28 mouse cellular contexts compared by ENCODE assay signal in the genomic region with DNA sequence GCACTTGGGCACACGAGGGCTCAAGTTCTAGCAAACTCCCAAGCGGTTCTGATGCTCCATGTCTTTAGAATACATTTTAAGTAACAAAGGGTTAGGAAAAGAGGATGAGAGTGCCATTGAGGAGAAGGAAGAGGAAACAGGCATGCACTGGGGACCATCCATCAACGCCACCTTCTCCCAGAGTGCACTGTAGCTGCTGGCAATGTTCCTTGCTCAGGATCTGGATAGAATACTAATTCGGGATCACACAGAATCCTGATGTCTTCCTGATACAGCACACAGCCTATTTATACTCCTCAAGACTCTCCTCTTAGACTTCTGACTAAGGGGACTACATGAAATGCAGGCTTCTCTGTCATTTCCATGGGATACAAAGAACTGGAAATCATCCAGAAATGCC. TPM values are rescaled to one million over a fixed set of nuclear protein-coding genes. Genes with fewer than 3 reads are reported as not detected.
A peak's percentile ranks its signal among the peaks of the same experiment; 100 is the strongest.
DNase-seq lines count a peak whose midpoint lies in the region; ATAC-seq and TF ChIP-seq lines count a peak whose summit lies in the region.
"Had no signal": no experiment of that assay in that cellular context is flagged by ENCODE, and none has a peak within 500 bp of the region (broad histone marks: within the 10 kb centered on the region; RNA-seq: fewer than 3 reads in every experiment).

No protein-coding gene starts in this region.

- WGBS in hindbrain, embryonic 15.5 days, result 56% methylated on average over 4 of the region's 4 CpGs
- 71% methylated on average over 4 of the region's 4 CpGs for WGBS in hindbrain, embryonic 13.5 days
- 76% methylated on average over 4 of the region's 4 CpGs for WGBS in lung, embryonic 14.5 days
- 66% methylated on average over 4 of the region's 4 CpGs for WGBS in neural tube, embryonic 14.5 days
- WGBS in forebrain, embryonic 16.5 days, result 81% methylated on average over 4 of the region's 4 CpGs

- H3K4me3 ChIP-seq in hindbrain, embryonic 15.5 days, result no peak overlapping the region
- no peak overlapping the region for H3K4me3 ChIP-seq in hindbrain, embryonic 13.5 days
- no peak overlapping the region for H3K4me3 ChIP-seq in lung, embryonic 14.5 days (ENCODE audit: low read depth, low read length)
- H3K4me3 ChIP-seq in neural tube, embryonic 14.5 days (ENCODE audit: low read depth, low read length), result no peak overlapping the region
- H3K4me3 ChIP-seq in forebrain, embryonic 16.5 days (replicated peaks; ENCODE audit: low read length), result no peak overlapping the region
- H3K4me3 ChIP-seq: embryonic facial prominence, embryonic 10.5 days; embryonic facial prominence, embryonic 13.5 days; erythroblast, embryonic 14.5 days; forebrain, embryonic 12.5 days; forebrain, embryonic 15.5 days; heart, embryonic 13.5 days; intestine, embryonic 15.5 days had no signal

- peak; percentile 5 for DNase-seq in lung, embryonic 14.5 days
- DNase-seq in lung, postnatal 4 days, result no peak
- DNase-seq in brain, adult 2 months (ENCODE audit: low read depth, low spot score), result peak; percentile 4
- DNase-seq: adrenal gland, adult 2 months; adrenal gland, postnatal 14 days; cerebellum, adult 11-12 months; cerebellum, adult 8-10 months; cerebellum, postnatal 10 days; cerebellum, postnatal 36 days; embryo, embryonic 11 days; gastrocnemius, postnatal 10 days; heart, adult 18-20 months; heart, postnatal 14 days; heart, postnatal 4 days; kidney, adult 11 months had no signal

- no peaks in the 10 kb centered on the region for H3K27me3 ChIP-seq in hindbrain, embryonic 15.5 days
- no peaks in the 10 kb centered on the region for H3K27me3 ChIP-seq in hindbrain, embryonic 13.5 days
- H3K27me3 ChIP-seq in lung, embryonic 14.5 days (ENCODE audit: insufficient read depth, low read length), result no peaks in the 10 kb centered on the region
- H3K27me3 ChIP-seq in neural tube, embryonic 14.5 days (ENCODE audit: control insufficient read depth, insufficient read depth, low read length), result no peaks in the 10 kb centered on the region
- no peaks in the 10 kb centered on the region for H3K27me3 ChIP-seq in forebrain, embryonic 16.5 days (replicated peaks; ENCODE audit: control insufficient read depth, insufficient read depth, low read length)
- H3K27me3 ChIP-seq: embryonic facial prominence, embryonic 13.5 days; forebrain, embryonic 12.5 days; forebrain, embryonic 15.5 days; heart, embryonic 13.5 days; intestine, embryonic 15.5 days had no signal

- H3K9ac ChIP-seq in hindbrain, embryonic 15.5 days, result no peak overlapping the region
- no peak overlapping the region for H3K9ac ChIP-seq in hindbrain, embryonic 13.5 days
- no peak overlapping the region for H3K9ac ChIP-seq in lung, embryonic 14.5 days
- no peak overlapping the region for H3K9ac ChIP-seq in neural tube, embryonic 14.5 days (replicated peaks; ENCODE audit: low read depth, low read length)
- no peak overlapping the region for H3K9ac ChIP-seq in forebrain, embryonic 16.5 days (replicated peaks; ENCODE audit: low read depth, low read length)
- H3K9ac ChIP-seq: embryonic facial prominence, embryonic 13.5 days; forebrain, embryonic 12.5 days; forebrain, embryonic 15.5 days; heart, embryonic 13.5 days; intestine, embryonic 15.5 days had no signal

- H3K36me3 ChIP-seq in hindbrain, embryonic 15.5 days, result no peaks in the 10 kb centered on the region
- H3K36me3 ChIP-seq in hindbrain, embryonic 13.5 days, result no peaks in the 10 kb centered on the region
- no peaks in the 10 kb centered on the region for H3K36me3 ChIP-seq in lung, embryonic 14.5 days (ENCODE audit: insufficient read depth)
- H3K36me3 ChIP-seq in neural tube, embryonic 14.5 days (ENCODE audit: control insufficient read depth, insufficient read depth, low read length), result no peaks in the 10 kb centered on the region
- H3K36me3 ChIP-seq in forebrain, embryonic 16.5 days (ENCODE audit: control insufficient read depth, insufficient read depth), result no peaks in the 10 kb centered on the region
- H3K36me3 ChIP-seq: embryonic facial prominence, embryonic 10.5 days; embryonic facial prominence, embryonic 13.5 days; forebrain, embryonic 12.5 days; forebrain, embryonic 15.5 days; heart, embryonic 13.5 days; intestine, embryonic 15.5 days had no signal

- no peaks in the 10 kb centered on the region for H3K9me3 ChIP-seq in hindbrain, embryonic 15.5 days
- H3K9me3 ChIP-seq in hindbrain, embryonic 13.5 days, result no peaks in the 10 kb centered on the region
- H3K9me3 ChIP-seq in lung, embryonic 14.5 days (ENCODE audit: low read depth, low read length), result no peaks in the 10 kb centered on the region
- H3K9me3 ChIP-seq in neural tube, embryonic 14.5 days (ENCODE audit: control insufficient read depth, low read length), result no peaks in the 10 kb centered on the region
- H3K9me3 ChIP-seq in forebrain, embryonic 16.5 days (ENCODE audit: control insufficient read depth, low read length), result no peaks in the 10 kb centered on the region
- H3K9me3 ChIP-seq: embryonic facial prominence, embryonic 10.5 days; embryonic facial prominence, embryonic 13.5 days; forebrain, embryonic 12.5 days; forebrain, embryonic 15.5 days; heart, embryonic 13.5 days; intestine, embryonic 15.5 days had no signal

- no peaks in the 10 kb centered on the region for H3K4me1 ChIP-seq in hindbrain, embryonic 15.5 days (replicated peaks)
- 0 out of 2 replicates have a peak, but pooled peaks cover 6% of the 10 kb centered on the region for H3K4me1 ChIP-seq in hindbrain, embryonic 13.5 days (replicated peaks)
- no peaks in the 10 kb centered on the region for H3K4me1 ChIP-seq in lung, embryonic 14.5 days (ENCODE audit: insufficient read depth)
- H3K4me1 ChIP-seq in neural tube, embryonic 14.5 days (ENCODE audit: control insufficient read depth, insufficient read depth, low read length), result no peaks in the 10 kb centered on the region
- no peaks in the 10 kb centered on the region for H3K4me1 ChIP-seq in forebrain, embryonic 16.5 days (replicated peaks; ENCODE audit: control insufficient read depth, insufficient read depth, low read length)
- H3K4me1 ChIP-seq: embryonic facial prominence, embryonic 10.5 days; embryonic facial prominence, embryonic 13.5 days; forebrain, embryonic 12.5 days; forebrain, embryonic 15.5 days; heart, embryonic 13.5 days; intestine, embryonic 15.5 days had no signal

- H3K4me2 ChIP-seq in hindbrain, embryonic 15.5 days, result no peak overlapping the region
- no peak overlapping the region for H3K4me2 ChIP-seq in hindbrain, embryonic 13.5 days
- no peak overlapping the region for H3K4me2 ChIP-seq in lung, embryonic 14.5 days
- H3K4me2 ChIP-seq in neural tube, embryonic 14.5 days (ENCODE audit: low read depth, low read length), result no peak overlapping the region
- no peak overlapping the region for H3K4me2 ChIP-seq in forebrain, embryonic 16.5 days (ENCODE audit: low read length)
- H3K4me2 ChIP-seq: embryonic facial prominence, embryonic 13.5 days; forebrain, embryonic 12.5 days; forebrain, embryonic 15.5 days; heart, embryonic 13.5 days; intestine, embryonic 15.5 days had no signal

- no peak for TF ChIP-seq CTCF in lung, embryonic 14.5 days (IDR thresholded peaks at IDR 0.05; ENCODE audit: low read depth)

- ATAC-seq in hindbrain, embryonic 15.5 days (ENCODE audit: low FRiP score, low read depth), result peak; percentile 75; the same call in 1 of the 2 replicates
- no peak for ATAC-seq in hindbrain, embryonic 13.5 days (ENCODE audit: low FRiP score)
- no peak for ATAC-seq in lung, embryonic 14.5 days (ENCODE audit: insufficient read depth)
- ATAC-seq in neural tube, embryonic 14.5 days (ENCODE audit: low read depth), result peak; percentile 61; the same call in 1 of the 2 replicates
- no peak for ATAC-seq in forebrain, embryonic 16.5 days
- ATAC-seq: CD4-positive, CD25-positive, alpha-beta regulatory T cell, adult 4 months; forebrain, embryonic 15.5 days; intestine, embryonic 15.5 days had no signal

- no peak overlapping the region for H3K27ac ChIP-seq in hindbrain, embryonic 15.5 days (replicated peaks)
- H3K27ac ChIP-seq in hindbrain, embryonic 13.5 days, result no peak overlapping the region
- H3K27ac ChIP-seq in lung, embryonic 14.5 days (ENCODE audit: low read depth), result no peak overlapping the region
- no peak overlapping the region for H3K27ac ChIP-seq in neural tube, embryonic 14.5 days (ENCODE audit: low read depth, low read length)
- H3K27ac ChIP-seq in forebrain, embryonic 16.5 days (ENCODE audit: low read length), result no peak overlapping the region
- H3K27ac ChIP-seq: embryonic facial prominence, embryonic 10.5 days; embryonic facial prominence, embryonic 13.5 days; forebrain, embryonic 12.5 days; forebrain, embryonic 15.5 days; heart, embryonic 13.5 days; intestine, embryonic 15.5 days had no signal

RNA-seq across cellular contexts. Expression of gene Fam47e, which starts 15.2 kb away (rescaled TPM):
- polyA plus RNA-seq in hindbrain, embryonic 15.5 days (2015; fragmentation: Nextera tagmentation; extraction: Ambion mirVana), result 0.90 and 1.7 TPM in 2 replicates
- polyA plus RNA-seq in hindbrain, embryonic 13.5 days (2015; fragmentation: Nextera tagmentation; extraction: Ambion mirVana), result 0.28 and 1.1 TPM in 2 replicates
- 0.18 TPM in 1 of 2 replicates, not detected in the other for polyA plus RNA-seq in lung, embryonic 14.5 days (2014; fragmentation: Nextera tagmentation; extraction: Ambion mirVana)
- 1.4 and 2.1 TPM in 2 replicates for polyA plus RNA-seq in neural tube, embryonic 14.5 days (2014; fragmentation: Nextera tagmentation; extraction: Ambion mirVana)
- 0.43 and 0.77 TPM in 2 replicates for polyA plus RNA-seq in forebrain, embryonic 16.5 days (2015; fragmentation: Nextera tagmentation; extraction: Ambion mirVana)
- polyA plus RNA-seq: adrenal gland, adult 2 months; C2C12; CD4-positive, CD25-positive, alpha-beta regulatory T cell, adult 4 months; embryonic facial prominence, embryonic 10.5 days; erythroblast, embryonic 14.5 days; forebrain, embryonic 12.5 days; heart, embryonic 13.5 days; intestine, embryonic 15.5 days had no signal

RNA-seq across cellular contexts. Expression of gene Scarb2, which starts 33.1 kb away (rescaled TPM):
- polyA plus RNA-seq in hindbrain, embryonic 15.5 days (2015; fragmentation: Nextera tagmentation; extraction: Ambion mirVana), result 20.3 and 21.4 TPM in 2 replicates
- 20.5 and 20.7 TPM in 2 replicates for polyA plus RNA-seq in hindbrain, embryonic 13.5 days (2015; fragmentation: Nextera tagmentation; extraction: Ambion mirVana)
- 9.5 and 10.7 TPM in 2 replicates for polyA plus RNA-seq in lung, embryonic 14.5 days (2014; fragmentation: Nextera tagmentation; extraction: Ambion mirVana)
- polyA plus RNA-seq in neural tube, embryonic 14.5 days (2014; fragmentation: Nextera tagmentation; extraction: Ambion mirVana), result 16.2 and 17.6 TPM in 2 replicates
- 25.1 and 27.0 TPM in 2 replicates for polyA plus RNA-seq in forebrain, embryonic 16.5 days (2015; fragmentation: Nextera tagmentation; extraction: Ambion mirVana)

Comparison
In these comparisons a context has a peak if more than half of its experiments do, and no peak if none do; other contexts are left out.
1. ATAC-seq: peak in hindbrain, embryonic 15.5 days (single experiment) and neural tube, embryonic 14.5 days (single experiment); none in hindbrain, embryonic 13.5 days (single experiment), lung, embryonic 14.5 days (single experiment) and forebrain, embryonic 16.5 days (single experiment).
2. DNase-seq: peak in lung, embryonic 14.5 days (single experiment) and brain, adult 2 months (single experiment); none in lung, postnatal 4 days (0 of 2).